Mouse (Mus musculus) limb, embryonic 15.5 days (tissue): ENCODE data around the gene Tead1. TPM values are rescaled to one million over a fixed set of nuclear protein-coding genes. Genes with fewer than 3 reads are reported as not detected.

Experiments used
- ATAC-seq: fragments of 200-750 bp; cut with Nextera tagmentation; 2 replicates; pipeline ENCODE4 v1.8.0; 2017; ENCODE audit warnings: low read depth, moderate TSS enrichment; ENCODE audit not compliant: insufficient number of reproducible peaks, low FRiP score, low TSS enrichment
- H3K27ac ChIP-seq: fragments of 300-500 bp; sonication (generic); 2 replicates; pipeline ENCODE4 v1.5.1; 2015; ENCODE audit warnings: moderate library complexity, mild to moderate bottlenecking, inconsistent platforms
- H3K27me3 ChIP-seq: fragments of 300-500 bp; sonication (generic); 2 replicates; pipeline ENCODE4 v1.6.1; 2015; ENCODE audit warnings: inconsistent platforms
- H3K36me3 ChIP-seq: fragments of 300-500 bp; sonication (generic); 2 replicates; pipeline ENCODE4 v1.6.1; 2015; ENCODE audit warnings: inconsistent platforms
- H3K4me1 ChIP-seq: fragments of 300-500 bp; sonication (generic); 2 replicates; pipeline ENCODE4 v1.6.1; 2015; ENCODE audit warnings: inconsistent platforms
- H3K4me2 ChIP-seq: fragments of 300-500 bp; sonication (generic); 2 replicates; pipeline ENCODE4 v1.6.1; 2015; ENCODE audit warnings: mild to moderate bottlenecking, inconsistent platforms
- H3K4me3 ChIP-seq: fragments of 300-500 bp; sonication (generic); 2 replicates; pipeline ENCODE4 v1.5.1; 2015; ENCODE audit warnings: mild to moderate bottlenecking, inconsistent platforms
- H3K9ac ChIP-seq: fragments of 300-500 bp; sonication (generic); 2 replicates; pipeline ENCODE4 v1.6.1; 2015; ENCODE audit warnings: inconsistent platforms
- H3K9me3 ChIP-seq: fragments of 300-500 bp; sonication (generic); 2 replicates; pipeline ENCODE4 v1.6.1; 2016; ENCODE audit warnings: inconsistent platforms
- WGBS: fragments of 180-500 bp; shearing (Covaris S2); methylation state at CpG from one replicate; pipeline ENCODE4 v1.1.7; 2015; 5-methylcytosine and 5-hydroxymethylcytosine counted together
- polyA plus RNA-seq: library from polyadenylated mRNA; unstranded; fragments of >200 nt; fragmentation: Nextera tagmentation; extraction: Ambion mirVana; gene quantifications from 2 replicates; pipeline ENCODE4 v1.2.1, GENCODE M21; 2015

Tead1 gene
- polyA plus RNA-seq, 1 experiment from 2014 or later, result 24.5 TPM

DNA sequence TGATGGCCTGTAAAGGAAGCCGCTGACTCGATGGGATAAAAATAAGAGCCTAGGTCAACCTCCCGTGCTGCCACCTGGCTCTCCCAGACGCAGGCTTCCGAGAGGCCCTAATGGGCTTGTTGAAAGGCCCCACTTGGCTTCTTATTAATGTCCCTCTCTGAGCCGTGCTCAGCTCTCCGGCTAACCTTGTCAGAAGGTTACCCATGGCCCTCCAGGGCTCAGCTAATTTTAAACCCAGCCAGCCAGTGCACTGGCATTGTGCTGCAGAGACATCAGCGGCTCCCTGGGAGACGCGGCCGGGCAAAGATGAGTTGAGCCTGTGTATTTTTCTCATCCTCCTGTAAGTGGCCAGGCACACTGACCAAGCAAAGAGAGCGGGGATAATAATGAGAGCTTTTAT lies 62.7 kb downstream of the Tead1 start:
- no peaks in the 10 kb centered on the region for H3K9me3 ChIP-seq
- no peak for ATAC-seq
- no peak overlapping the region for H3K27ac ChIP-seq
- H3K27me3 ChIP-seq, result no peaks in the 10 kb centered on the region
- 35% methylated on average over 12 of the region's 12 CpGs for WGBS
- no peak overlapping the region for H3K4me2 ChIP-seq
- H3K36me3 ChIP-seq, result no peaks in the 10 kb centered on the region
- H3K9ac ChIP-seq, result no peak overlapping the region
- H3K4me3 ChIP-seq, result no peak overlapping the region
- H3K4me1 ChIP-seq, result peaks cover 41% of the 10 kb centered on the region

DNA sequence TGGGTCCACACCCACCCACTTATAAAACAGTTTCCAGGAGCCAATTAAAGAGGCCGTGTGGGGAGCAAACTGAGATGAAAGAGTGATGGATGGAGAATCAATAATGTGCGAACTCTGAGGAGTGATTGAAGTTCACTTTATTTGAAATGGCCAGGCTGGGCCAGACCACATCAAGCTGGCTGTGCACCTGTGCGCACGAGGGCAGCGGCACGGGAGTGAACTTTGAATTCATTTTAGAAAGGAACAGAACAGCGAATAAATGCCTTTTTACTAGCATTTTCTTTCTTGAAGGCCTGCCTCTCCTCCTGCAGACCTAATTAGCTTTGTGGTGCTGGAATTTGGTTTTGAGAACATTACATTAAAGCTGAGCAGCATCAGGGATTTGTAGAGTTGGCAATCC lies 63.9 kb downstream of the Tead1 start:
- H3K9me3 ChIP-seq, result no peaks in the 10 kb centered on the region
- 30% methylated on average over 7 of the region's 7 CpGs for WGBS
- no peak overlapping the region for H3K4me3 ChIP-seq
- peak overlapping the region; percentile 26; the same call in 1 of the 2 replicates for H3K4me2 ChIP-seq
- no peak overlapping the region for H3K9ac ChIP-seq
- peak overlapping the region; percentile 80 for H3K27ac ChIP-seq
- no peak for ATAC-seq
- H3K36me3 ChIP-seq, result no peaks in the 10 kb centered on the region
- H3K4me1 ChIP-seq, result peaks cover 44% of the 10 kb centered on the region
- H3K27me3 ChIP-seq, result no peaks in the 10 kb centered on the region

DNA sequence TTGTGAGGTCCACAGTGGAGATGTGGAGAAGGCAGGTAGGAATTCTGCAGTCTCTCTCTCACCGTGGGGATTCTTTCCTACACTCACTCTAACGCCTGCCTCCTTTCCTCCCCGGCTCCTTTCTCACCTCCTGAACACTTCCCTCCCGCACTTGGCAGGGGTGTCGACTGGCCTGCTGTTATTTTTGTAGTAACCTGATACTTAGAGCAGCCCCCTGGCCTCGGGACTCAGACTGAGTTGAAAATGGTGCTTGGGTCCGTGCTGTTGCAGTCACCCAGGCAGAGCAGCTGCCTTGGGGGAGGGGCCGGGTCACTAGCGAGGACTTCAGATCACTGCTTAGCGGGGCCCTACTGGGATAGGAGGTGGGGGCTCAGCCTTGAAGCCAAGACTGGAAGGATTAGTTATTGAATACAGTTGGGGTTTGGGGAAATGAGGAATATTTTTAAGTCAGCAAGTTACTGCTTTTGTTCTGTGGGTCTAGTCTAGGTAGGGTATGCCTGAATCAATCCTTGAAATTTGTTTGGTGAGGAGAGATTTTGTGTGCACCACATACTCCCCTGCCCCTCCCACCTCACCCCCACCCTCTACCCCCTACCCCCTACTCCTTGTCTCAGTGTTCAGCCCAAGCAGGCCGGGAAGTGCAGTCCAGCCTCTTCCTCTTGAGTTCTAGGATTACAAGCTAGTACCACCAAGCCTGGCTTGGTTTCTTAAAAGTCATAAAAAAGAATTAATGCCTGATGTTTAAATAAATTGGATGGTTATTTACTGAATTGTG lies 64.7 kb downstream of the Tead1 start:
- H3K4me2 ChIP-seq, result peak overlapping the region; percentile 26
- H3K9ac ChIP-seq, result no peak overlapping the region
- WGBS, result 5% methylated on average over 11 of the region's 11 CpGs
- peak; percentile 79 for ATAC-seq
- peaks cover 44% of the 10 kb centered on the region for H3K4me1 ChIP-seq
- H3K4me3 ChIP-seq, result no peak overlapping the region
- H3K27ac ChIP-seq, result peak overlapping the region; percentile 80
- H3K36me3 ChIP-seq, result no peaks in the 10 kb centered on the region
- H3K27me3 ChIP-seq, result no peaks in the 10 kb centered on the region
- H3K9me3 ChIP-seq, result no peaks in the 10 kb centered on the region

DNA sequence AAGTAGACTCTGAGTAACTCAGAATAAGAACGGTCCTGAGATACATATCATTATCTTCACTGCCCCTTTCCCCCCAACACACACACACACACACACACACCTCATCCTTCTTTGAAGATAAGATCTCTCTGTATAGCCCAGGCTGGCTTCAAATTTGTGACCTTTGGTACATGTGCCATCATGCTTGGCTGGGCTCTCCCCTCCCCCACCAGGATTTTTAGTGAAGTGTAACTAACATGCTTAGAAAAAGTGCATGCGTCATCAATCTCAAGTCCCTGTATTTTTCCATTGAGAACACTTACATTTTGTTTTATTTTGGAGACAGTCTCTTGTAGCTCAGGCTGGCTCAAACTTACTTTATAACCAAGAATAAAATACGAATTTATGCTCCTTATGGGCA lies 68.1 kb downstream of the Tead1 start:
- Histone ChIP-seq H3K9me3 (no peaks in the 10 kb centered on the region), H3K36me3 (no peaks in the 10 kb centered on the region), H3K4me3 (no peak overlapping the region), H3K4me2 (no peak overlapping the region), H3K9ac (no peak overlapping the region), H3K27ac (no peak overlapping the region), H3K4me1 (peaks cover 27% of the 10 kb centered on the region), H3K27me3 (no peaks in the 10 kb centered on the region)
- no peak for ATAC-seq
- WGBS, result 81% methylated on average over 3 of the region's 3 CpGs

DNA sequence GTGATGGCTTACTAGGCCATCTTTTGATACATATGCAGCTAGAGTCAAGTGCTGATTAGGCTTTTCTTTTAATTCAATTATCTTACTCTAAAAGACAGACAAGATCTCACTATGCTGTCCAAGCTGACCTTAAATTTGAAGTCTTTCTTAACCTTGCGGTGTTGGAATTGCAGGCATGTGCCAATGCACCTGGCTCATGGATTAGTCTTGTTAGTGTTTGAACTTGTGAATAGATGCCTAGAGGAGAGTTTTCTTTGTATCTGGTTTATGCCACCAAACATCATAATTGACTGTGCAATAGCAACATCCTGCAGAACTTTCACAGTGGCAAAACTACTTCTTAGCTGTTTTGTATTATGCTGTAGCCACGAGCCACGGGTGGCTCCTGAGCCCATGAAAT lies 68.7 kb downstream of the Tead1 start:
- H3K9me3 ChIP-seq, result no peaks in the 10 kb centered on the region
- H3K4me1 ChIP-seq, result peaks cover 26% of the 10 kb centered on the region
- H3K4me2 ChIP-seq, result no peak overlapping the region
- no peak overlapping the region for H3K4me3 ChIP-seq
- H3K27me3 ChIP-seq, result no peaks in the 10 kb centered on the region
- H3K36me3 ChIP-seq, result no peaks in the 10 kb centered on the region
- ATAC-seq, result no peak
- H3K27ac ChIP-seq, result no peak overlapping the region
- 80% methylated on average over 3 of the region's 3 CpGs for WGBS
- no peak overlapping the region for H3K9ac ChIP-seq

DNA sequence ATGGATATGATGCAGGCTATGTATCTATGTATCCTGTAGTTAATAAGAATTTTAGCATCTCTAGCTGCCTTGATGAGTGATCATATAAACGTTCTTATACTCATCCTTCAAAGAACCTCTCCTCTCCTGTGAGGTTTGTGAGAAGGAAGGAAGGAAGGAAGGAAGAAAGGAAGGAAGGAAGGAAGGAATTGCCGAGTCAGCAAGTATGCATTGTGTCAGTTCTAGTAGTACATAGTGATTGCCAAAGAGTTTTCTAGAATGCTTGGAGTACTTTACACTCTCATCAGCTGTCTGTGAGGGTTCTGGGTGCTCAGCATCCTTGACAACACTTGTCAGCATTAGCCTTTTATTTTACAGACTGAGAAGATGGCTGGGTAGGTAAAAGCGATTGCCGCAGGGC lies 69.2 kb downstream of the Tead1 start:
- Histone ChIP-seq H3K4me2 (no peak overlapping the region), H3K36me3 (no peaks in the 10 kb centered on the region), H3K27me3 (no peaks in the 10 kb centered on the region), H3K4me3 (no peak overlapping the region), H3K9me3 (no peaks in the 10 kb centered on the region), H3K9ac (no peak overlapping the region), H3K27ac (no peak overlapping the region), H3K4me1 (peaks cover 23% of the 10 kb centered on the region)
- ATAC-seq, result no peak
- WGBS, result 80% methylated on average over 4 of the region's 4 CpGs

DNA sequence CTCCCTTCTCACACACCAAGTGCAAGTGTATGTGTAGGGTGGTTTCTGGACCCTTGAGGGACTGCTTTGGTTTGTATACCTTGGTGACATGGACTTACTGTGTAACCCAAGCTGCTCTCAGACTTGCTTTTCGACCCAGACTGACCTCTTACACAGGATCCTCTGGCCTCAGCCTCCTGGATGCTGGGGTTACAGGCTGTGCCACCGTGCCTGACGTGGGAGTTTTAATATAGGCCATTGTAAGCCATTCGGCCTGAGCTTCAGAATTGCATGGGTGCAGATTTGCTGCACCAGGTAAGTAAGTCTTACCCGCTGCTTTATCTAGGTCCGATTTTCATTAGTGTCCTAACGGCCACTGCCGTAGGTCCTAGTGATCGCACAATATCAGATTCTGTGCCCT lies 71.0 kb downstream of the Tead1 start:
- Histone ChIP-seq H3K9ac (no peak overlapping the region), H3K4me3 (no peak overlapping the region), H3K27ac (no peak overlapping the region), H3K4me1 (peaks cover 7% of the 10 kb centered on the region; the same call in 1 of the 2 replicates), H3K4me2 (no peak overlapping the region), H3K9me3 (no peaks in the 10 kb centered on the region), H3K27me3 (no peaks in the 10 kb centered on the region), H3K36me3 (no peaks in the 10 kb centered on the region)
- WGBS, result 89% methylated on average over 9 of the region's 9 CpGs
- ATAC-seq, result no peak

DNA sequence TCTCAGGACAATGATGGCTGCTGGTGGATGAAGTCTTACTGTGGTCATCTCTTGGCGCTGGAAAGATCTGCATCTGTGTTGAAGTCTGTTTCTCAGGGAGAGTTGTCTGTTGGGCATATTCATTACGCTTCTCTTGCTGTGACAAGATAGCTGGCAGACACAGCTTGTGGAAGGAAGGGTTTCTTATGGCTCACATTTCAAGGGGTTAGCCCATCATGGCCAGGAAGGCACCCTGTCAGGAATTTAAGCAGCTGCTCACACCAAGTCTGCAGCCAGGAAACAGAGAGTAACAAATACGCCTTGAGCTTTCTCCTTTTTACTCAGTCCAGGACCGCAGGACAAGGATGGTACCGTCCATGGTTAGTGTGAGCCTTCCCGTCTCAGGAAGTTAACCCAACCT lies 73.2 kb downstream of the Tead1 start:
- Histone ChIP-seq H3K9ac (no peak overlapping the region), H3K4me1 (peaks cover 16% of the 10 kb centered on the region), H3K27ac (no peak overlapping the region), H3K27me3 (no peaks in the 10 kb centered on the region), H3K9me3 (no peaks in the 10 kb centered on the region), H3K4me2 (no peak overlapping the region), H3K36me3 (no peaks in the 10 kb centered on the region), H3K4me3 (no peak overlapping the region)
- 85% methylated on average over 6 of the region's 6 CpGs for WGBS
- no peak for ATAC-seq

DNA sequence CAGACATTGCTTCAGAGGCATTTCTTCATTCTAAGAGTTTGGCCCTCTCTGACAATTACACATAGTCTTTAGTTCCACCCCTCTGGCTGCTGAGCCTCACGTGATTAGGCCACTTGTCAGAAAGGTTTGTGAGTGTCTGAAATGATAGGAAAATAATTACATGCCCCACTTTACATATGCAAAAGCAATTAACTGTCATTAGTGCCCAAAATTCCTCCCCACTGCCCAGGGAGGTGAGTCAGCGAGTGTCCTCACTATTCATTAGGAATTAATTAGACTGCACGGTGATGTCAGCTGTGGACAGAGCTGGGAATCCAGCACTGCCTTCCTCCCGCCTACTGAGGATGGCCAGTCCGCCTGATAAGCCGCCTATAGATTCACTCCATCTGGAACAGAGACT lies 74.2 kb downstream of the Tead1 start:
- H3K27ac ChIP-seq, result no peak overlapping the region
- H3K9ac ChIP-seq, result no peak overlapping the region
- H3K9me3 ChIP-seq, result no peaks in the 10 kb centered on the region
- no peaks in the 10 kb centered on the region for H3K36me3 ChIP-seq
- no peak overlapping the region for H3K4me3 ChIP-seq
- 60% methylated on average over 6 of the region's 6 CpGs for WGBS
- no peaks in the 10 kb centered on the region for H3K27me3 ChIP-seq
- H3K4me1 ChIP-seq, result peaks cover 22% of the 10 kb centered on the region
- H3K4me2 ChIP-seq, result no peak overlapping the region
- ATAC-seq, result no peak

DNA sequence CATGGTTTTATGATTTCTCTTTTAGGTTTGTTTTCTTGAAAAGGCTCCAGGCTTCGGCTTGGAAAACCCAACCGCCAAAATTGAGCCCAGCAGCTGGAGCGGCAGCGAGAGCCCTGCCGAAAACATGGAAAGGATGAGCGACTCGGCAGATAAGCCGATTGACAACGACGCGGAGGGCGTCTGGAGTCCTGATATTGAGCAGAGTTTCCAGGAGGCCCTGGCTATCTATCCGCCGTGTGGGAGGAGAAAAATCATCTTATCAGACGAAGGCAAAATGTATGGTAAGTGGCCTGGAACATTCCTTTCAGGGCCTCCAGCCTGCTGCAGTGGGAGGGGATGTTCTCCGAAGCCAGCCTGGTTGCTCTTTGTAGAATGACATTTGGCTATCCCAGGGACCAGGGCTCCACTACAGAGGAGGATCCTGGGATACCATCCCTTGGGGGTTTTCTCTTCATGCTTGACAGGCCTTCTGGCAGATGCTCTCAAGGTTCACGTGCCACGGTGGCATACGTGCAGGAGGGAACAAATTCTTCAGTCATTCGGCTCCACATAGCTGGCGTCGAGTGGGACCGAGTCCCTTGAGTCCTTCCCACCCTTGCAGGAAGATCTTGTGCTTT lies 80.3 kb downstream of the Tead1 start:
- Histone ChIP-seq H3K27ac (no peak overlapping the region), H3K4me1 (peaks cover 59% of the 10 kb centered on the region), H3K4me2 (no peak overlapping the region), H3K27me3 (no peaks in the 10 kb centered on the region), H3K36me3 (no peaks in the 10 kb centered on the region), H3K9ac (no peak overlapping the region), H3K9me3 (no peaks in the 10 kb centered on the region), H3K4me3 (no peak overlapping the region)
- 86% methylated on average over 23 of the region's 23 CpGs for WGBS
- ATAC-seq, result no peak

DNA sequence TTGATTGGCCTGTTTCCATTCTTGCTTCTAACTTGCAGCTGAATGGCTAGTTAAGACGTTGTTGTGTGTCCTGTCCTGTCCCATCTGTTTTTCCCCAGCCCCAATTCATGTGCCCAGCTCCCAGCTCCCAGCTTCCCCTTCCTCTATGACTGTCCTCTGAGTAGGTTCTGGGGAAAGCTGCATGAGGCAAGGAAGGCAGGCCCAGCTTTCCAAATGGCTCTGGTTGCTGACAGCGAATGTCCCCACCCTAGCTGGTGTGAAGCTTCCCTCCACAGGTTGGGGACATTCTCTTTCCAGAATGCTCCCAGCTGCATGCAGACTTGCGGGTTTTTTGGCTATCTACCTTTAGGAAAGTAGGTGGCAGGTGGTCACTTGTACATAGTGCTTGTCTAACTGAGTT lies 81.2 kb downstream of the Tead1 start:
- Histone ChIP-seq H3K9me3 (no peaks in the 10 kb centered on the region), H3K4me2 (no peak overlapping the region), H3K4me3 (no peak overlapping the region), H3K4me1 (peaks cover 59% of the 10 kb centered on the region), H3K9ac (no peak overlapping the region), H3K27me3 (no peaks in the 10 kb centered on the region), H3K36me3 (no peaks in the 10 kb centered on the region), H3K27ac (peak overlapping the region; percentile 54; the same call in 1 of the 2 replicates)
- WGBS, result 63% methylated on average over 3 of the region's 3 CpGs
- no peak for ATAC-seq

DNA sequence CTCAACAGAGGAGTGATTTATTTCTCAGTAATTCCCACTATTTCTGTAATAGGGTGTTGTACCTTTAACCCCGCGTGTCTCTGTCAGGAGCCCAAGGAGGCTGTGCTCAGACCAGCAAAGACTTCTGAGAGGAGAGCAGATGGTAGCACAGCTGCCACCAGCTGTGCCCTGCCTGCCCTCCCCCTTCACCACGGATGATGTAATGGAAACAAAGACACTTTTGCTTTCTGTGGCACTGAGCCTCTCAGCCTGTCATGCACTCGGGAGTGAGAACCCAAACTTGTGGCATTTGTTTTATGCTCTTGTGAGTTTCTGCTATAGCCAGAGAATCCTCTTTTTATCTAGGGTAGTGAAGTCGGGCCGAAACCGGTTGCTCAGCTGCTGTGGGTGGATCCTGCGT lies 81.7 kb downstream of the Tead1 start:
- ATAC-seq, result peak; percentile 67; the same call in 1 of the 2 replicates
- Histone ChIP-seq H3K27ac (peak overlapping the region; percentile 54), H3K4me2 (no peak overlapping the region), H3K36me3 (no peaks in the 10 kb centered on the region), H3K9ac (no peak overlapping the region), H3K4me3 (no peak overlapping the region), H3K27me3 (no peaks in the 10 kb centered on the region), H3K4me1 (peaks cover 59% of the 10 kb centered on the region), H3K9me3 (no peaks in the 10 kb centered on the region)
- 34% methylated on average over 8 of the region's 8 CpGs for WGBS
